Mouse (Mus musculus) embryonic facial prominence, embryonic 13.5 days (tissue): ENCODE measurements at regions not wholly inside any gene's neighbourhood (a gene's known extent, or its start where the extent isn't known, plus 50 kb on each side); places are given as distances from the start of the nearest gene placed in this dataset.

ENCODE experiments used
- ATAC-seq: fragments of 200-750 bp; cut with Nextera tagmentation; 2 replicates; pipeline ENCODE4 v1.8.0; 2017; ENCODE audit warnings: low read depth; ENCODE audit not compliant: insufficient number of reproducible peaks, insufficient read depth, low FRiP score, low TSS enrichment
- H3K27ac ChIP-seq: fragments of 300-500 bp; sonication (generic); 2 replicates; pipeline ENCODE4 v1.5.1; 2015; ENCODE audit warnings: moderate library complexity, mild to moderate bottlenecking, inconsistent platforms
- H3K27me3 ChIP-seq: fragments of 300-500 bp; sonication (generic); 2 replicates; pipeline ENCODE4 v1.6.1; 2015; ENCODE audit warnings: mild to moderate bottlenecking, inconsistent platforms
- H3K36me3 ChIP-seq: fragments of 300-500 bp; sonication (generic); 2 replicates; pipeline ENCODE4 v1.6.1; 2015; ENCODE audit warnings: mild to moderate bottlenecking, inconsistent platforms
- H3K4me1 ChIP-seq: fragments of 300-500 bp; sonication (generic); 2 replicates; pipeline ENCODE4 v1.6.1; 2015; ENCODE audit warnings: inconsistent platforms
- H3K4me2 ChIP-seq: fragments of 300-500 bp; sonication (generic); 2 replicates; pipeline ENCODE4 v1.6.1; 2015; ENCODE audit warnings: moderate library complexity, mild to moderate bottlenecking, inconsistent platforms
- H3K4me3 ChIP-seq: fragments of 300-500 bp; sonication (generic); 2 replicates; pipeline ENCODE4 v1.5.1; 2015; ENCODE audit warnings: mild to moderate bottlenecking, inconsistent platforms
- H3K9ac ChIP-seq: fragments of 300-500 bp; sonication (generic); 2 replicates; pipeline ENCODE4 v1.6.1; 2015; ENCODE audit warnings: mild to moderate bottlenecking, inconsistent platforms
- H3K9me3 ChIP-seq: fragments of 300-500 bp; sonication (generic); 2 replicates; pipeline ENCODE4 v1.6.1; 2016; ENCODE audit warnings: inconsistent platforms
- WGBS: fragments of 180-500 bp; shearing (Covaris S2); methylation state at CpG from one replicate; pipeline ENCODE4 v1.1.7; 2015; ENCODE audit warnings: mixed read lengths; 5-methylcytosine and 5-hydroxymethylcytosine counted together

GRCm38 (mm10) chr1:155472112-155472955 lies 55.1 kb upstream of the Xpr1 start:
- H3K9me3 ChIP-seq, result no peaks in the 10 kb centered on the region
- H3K27me3 ChIP-seq, result peaks cover 3% of the 10 kb centered on the region; the same call in 1 of the 2 replicates
- WGBS, result 69% methylated on average over 11 of the region's 11 CpGs
- ATAC-seq, result no peak
- peaks cover 11% of the 10 kb centered on the region; the same call in 1 of the 2 replicates for H3K4me1 ChIP-seq
- no peak overlapping the region for H3K4me3 ChIP-seq
- no peak overlapping the region for H3K9ac ChIP-seq
- H3K4me2 ChIP-seq, result no peak overlapping the region
- H3K27ac ChIP-seq, result no peak overlapping the region
- H3K36me3 ChIP-seq, result no peaks in the 10 kb centered on the region

- Histone ChIP-seq H3K9me3 (no peaks in the 10 kb centered on the region), H3K27ac (no peak overlapping the region), H3K4me1 (peaks cover 11% of the 10 kb centered on the region; the same call in 1 of the 2 replicates), H3K4me3 (no peak overlapping the region), H3K4me2 (no peak overlapping the region), H3K27me3 (peaks cover 3% of the 10 kb centered on the region; the same call in 1 of the 2 replicates), H3K9ac (no peak overlapping the region), H3K36me3 (no peaks in the 10 kb centered on the region)
- 55% methylated on average over 5 of the region's 5 CpGs for WGBS
- no peak for ATAC-seq
Measured at GRCm38 (mm10) chr1:155472956-155473646, 55.9 kb upstream of the Xpr1 start.

- peaks cover 15% of the 10 kb centered on the region for H3K27me3 ChIP-seq
- H3K9me3 ChIP-seq, result no peaks in the 10 kb centered on the region
- 48% methylated on average over 2 of the region's 2 CpGs for WGBS
- no peak overlapping the region for H3K4me3 ChIP-seq
- no peak overlapping the region for H3K4me2 ChIP-seq
- peaks cover 11% of the 10 kb centered on the region; the same call in 1 of the 2 replicates for H3K4me1 ChIP-seq
- no peaks in the 10 kb centered on the region for H3K36me3 ChIP-seq
- no peak overlapping the region for H3K9ac ChIP-seq
- no peak overlapping the region for H3K27ac ChIP-seq
- no peak for ATAC-seq
Measured at GRCm38 (mm10) chr1:155474973-155475372, 57.8 kb upstream of the Xpr1 start.

- Histone ChIP-seq H3K4me1 (peaks cover 9% of the 10 kb centered on the region; the same call in 1 of the 2 replicates), H3K27me3 (peaks cover 18% of the 10 kb centered on the region), H3K36me3 (no peaks in the 10 kb centered on the region), H3K9ac (no peak overlapping the region), H3K4me3 (no peak overlapping the region), H3K27ac (no peak overlapping the region), H3K9me3 (no peaks in the 10 kb centered on the region), H3K4me2 (no peak overlapping the region)
- 85% methylated on average over 3 of the region's 3 CpGs for WGBS
- no peak for ATAC-seq
Measured at GRCm38 (mm10) chr1:155476237-155476636, 59.0 kb upstream of the Xpr1 start.

- H3K9me3 ChIP-seq, result no peaks in the 10 kb centered on the region
Measured at GRCm38 (mm10) chr1:155482148-155482547, 64.9 kb upstream of the Xpr1 start.

GRCm38 (mm10) chr1:155482760-155483159 lies 65.5 kb upstream of the Xpr1 start:
- peaks cover 34% of the 10 kb centered on the region for H3K4me1 ChIP-seq
- H3K9me3 ChIP-seq, result no peaks in the 10 kb centered on the region
- 19% methylated on average over 5 of the region's 5 CpGs for WGBS
- peak overlapping the region; percentile 27 for H3K4me2 ChIP-seq
- H3K27ac ChIP-seq, result no peak overlapping the region; the same call in 1 of the 2 replicates
- 0 out of 2 replicates have a peak, but pooled peaks have one; percentile 32 for ATAC-seq
- no peaks in the 10 kb centered on the region for H3K36me3 ChIP-seq
- H3K4me3 ChIP-seq, result no peak overlapping the region
- H3K9ac ChIP-seq, result no peak overlapping the region
- H3K27me3 ChIP-seq, result peaks cover 37% of the 10 kb centered on the region

More at GRCm38 (mm10) chr1:155482148-155482547, 64.9 kb upstream of the Xpr1 start:
- ATAC-seq, result no peak
- peak overlapping the region; percentile 27 for H3K4me2 ChIP-seq
- H3K27ac ChIP-seq, result no peak overlapping the region
- WGBS, result 26% methylated on average over 9 of the region's 9 CpGs
- no peak overlapping the region for H3K9ac ChIP-seq
- no peak overlapping the region for H3K4me3 ChIP-seq
- no peaks in the 10 kb centered on the region for H3K36me3 ChIP-seq
- peaks cover 34% of the 10 kb centered on the region for H3K4me1 ChIP-seq
- H3K27me3 ChIP-seq, result peaks cover 37% of the 10 kb centered on the region

- Histone ChIP-seq H3K27me3 (peaks cover 39% of the 10 kb centered on the region), H3K9me3 (no peaks in the 10 kb centered on the region), H3K36me3 (no peaks in the 10 kb centered on the region), H3K4me2 (no peak overlapping the region), H3K4me1 (peaks cover 35% of the 10 kb centered on the region), H3K9ac (no peak overlapping the region), H3K27ac (no peak overlapping the region), H3K4me3 (no peak overlapping the region)
- WGBS, result 69% methylated on average over 7 of the region's 7 CpGs
- ATAC-seq, result no peak
Measured at GRCm38 (mm10) chr1:155483693-155484092, 66.5 kb upstream of the Xpr1 start.

- Histone ChIP-seq H3K9ac (no peak overlapping the region), H3K36me3 (no peaks in the 10 kb centered on the region), H3K27me3 (peaks cover 30% of the 10 kb centered on the region), H3K27ac (no peak overlapping the region), H3K4me1 (peaks cover 34% of the 10 kb centered on the region), H3K4me3 (no peak overlapping the region), H3K9me3 (no peaks in the 10 kb centered on the region), H3K4me2 (no peak overlapping the region)
- no peak for ATAC-seq
- WGBS, result 89% methylated on average over 6 of the region's 6 CpGs
Measured at GRCm38 (mm10) chr1:155487796-155488195, 70.1 kb upstream of the Acbd6 start.

GRCm38 (mm10) chr1:155488966-155489661 lies 68.8 kb upstream of the Acbd6 start:
- ATAC-seq, result no peak
- Histone ChIP-seq H3K9me3 (no peaks in the 10 kb centered on the region), H3K36me3 (no peaks in the 10 kb centered on the region), H3K9ac (no peak overlapping the region), H3K27me3 (peaks cover 25% of the 10 kb centered on the region), H3K4me2 (no peak overlapping the region), H3K4me3 (no peak overlapping the region), H3K4me1 (peaks cover 21% of the 10 kb centered on the region), H3K27ac (no peak overlapping the region; the same call in 1 of the 2 replicates)
- WGBS, result 62% methylated on average over 11 of the region's 11 CpGs

- no peaks in the 10 kb centered on the region for H3K9me3 ChIP-seq
- no peak overlapping the region for H3K4me3 ChIP-seq
- no peak overlapping the region for H3K4me2 ChIP-seq
- peaks cover 20% of the 10 kb centered on the region for H3K27me3 ChIP-seq
- H3K9ac ChIP-seq, result no peak overlapping the region
- 71% methylated on average over 7 of the region's 7 CpGs for WGBS
- no peak for ATAC-seq
- H3K27ac ChIP-seq, result no peak overlapping the region
- H3K36me3 ChIP-seq, result no peaks in the 10 kb centered on the region
- peaks cover 20% of the 10 kb centered on the region for H3K4me1 ChIP-seq
Measured at GRCm38 (mm10) chr1:155490131-155490530, 67.8 kb upstream of the Acbd6 start.

- Histone ChIP-seq H3K27ac (no peak overlapping the region), H3K4me1 (peaks cover 19% of the 10 kb centered on the region), H3K9me3 (no peaks in the 10 kb centered on the region), H3K27me3 (peaks cover 18% of the 10 kb centered on the region), H3K4me3 (no peak overlapping the region), H3K4me2 (peak overlapping the region; percentile 32; the same call in 1 of the 2 replicates), H3K36me3 (no peaks in the 10 kb centered on the region), H3K9ac (no peak overlapping the region)
- 42% methylated on average over 24 of the region's 24 CpGs for WGBS
- no peak for ATAC-seq
Measured at GRCm38 (mm10) chr1:155491205-155492026, 66.5 kb upstream of the Acbd6 start.
